Mouse (Mus musculus): ENCODE results near the gene Wnk3.

GRCm38 (mm10) chrX:151349322-151349721 lies 151.4 kb downstream of the Wnk3 start:
- no peak for TF ChIP-seq GATA1 (IDR thresholded peaks at IDR 0.05; ENCODE audit: borderline replicate concordance, low read length)
- no peak for TF ChIP-seq FLI1 (IDR thresholded peaks at IDR 0.05; ENCODE audit: low read length)

All from megakaryocyte, embryonic 14.5 days (primary cell).